Mouse (Mus musculus): ENCODE results near the gene Dcun1d1. TPM values are rescaled to one million over a fixed set of nuclear protein-coding genes. Genes with fewer than 3 reads are reported as not detected.

The Dcun1d1 gene
- polyA plus RNA-seq, 2 experiments, result 35.7 to 86.8 TPM

DNA sequence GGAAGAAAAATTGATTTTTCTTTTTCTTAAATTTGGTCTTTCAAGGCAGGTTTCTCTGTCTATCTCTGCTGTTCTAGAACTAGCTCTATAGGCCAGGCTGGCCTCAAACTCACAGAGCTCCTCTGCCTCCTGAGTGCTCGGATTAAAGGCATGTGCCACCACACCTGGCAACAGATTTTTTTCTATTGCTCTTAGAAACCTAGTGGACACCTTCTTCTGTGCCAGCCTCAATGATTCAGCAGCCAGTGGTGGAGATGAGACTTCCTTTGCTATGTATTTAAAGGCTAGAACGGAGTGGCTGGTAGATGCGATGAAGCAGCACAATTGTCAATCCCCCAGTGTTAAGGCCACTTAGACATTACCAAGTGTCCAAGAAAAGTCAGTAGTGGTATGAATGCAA lies 13.2 kb downstream of the Dcun1d1 start:
- Histone ChIP-seq H3K27ac (replicated peaks; ENCODE audit: low read depth, low read length) (no peak overlapping the region), H3K4me1 (ENCODE audit: control insufficient read depth, insufficient read depth, low read length) (no peaks in the 10 kb centered on the region), H3K4me2 (replicated peaks; ENCODE audit: low read depth, low read length, severe bottlenecking) (no peak overlapping the region), H3K36me3 (ENCODE audit: control insufficient read depth, insufficient read depth, low read length) (no peaks in the 10 kb centered on the region; the same call in 1 of the 2 replicates), H3K9ac (ENCODE audit: low read depth, low read length, severe bottlenecking) (no peak overlapping the region), H3K27me3 (ENCODE audit: control insufficient read depth, insufficient read depth, low read length) (no peaks in the 10 kb centered on the region), H3K4me3 (replicated peaks; ENCODE audit: low read length) (no peak overlapping the region), H3K9me3 (ENCODE audit: control insufficient read depth, low read length) (no peaks in the 10 kb centered on the region)
- DNase-seq (ENCODE audit: low spot score) (no peak), ATAC-seq (ENCODE audit: low FRiP score, low read depth) (no peak)
- WGBS, result 79% methylated on average over 3 of the region's 3 CpGs
- TF ChIP-seq POLR2A (IDR thresholded peaks at IDR 0.05; ENCODE audit: borderline replicate concordance, extremely low read depth, insufficient read depth, insufficient read length), result no peak

DNA sequence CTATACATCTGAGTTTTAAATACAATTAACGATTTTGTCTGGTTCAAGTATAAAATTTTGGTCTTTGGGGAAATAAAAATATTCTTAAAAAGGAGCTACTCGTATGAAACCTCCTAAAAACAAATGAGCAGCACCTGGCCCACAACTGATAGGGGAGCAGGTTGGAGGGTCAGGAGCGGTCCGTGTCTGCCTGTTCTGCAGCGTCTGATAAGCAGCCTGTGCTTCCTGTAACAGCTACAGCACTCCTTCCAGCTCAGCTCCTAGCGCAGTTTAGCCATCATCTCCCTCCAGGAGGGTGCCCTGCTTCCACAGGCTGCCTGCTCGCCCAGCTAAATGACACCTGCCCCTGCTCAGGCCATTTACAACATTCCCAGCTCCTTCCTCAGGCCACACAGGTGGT lies 13.8 kb downstream of the Dcun1d1 start:
- no peak for DNase-seq (ENCODE audit: low spot score)
- WGBS, result 44% methylated on average over 7 of the region's 7 CpGs

DNA sequence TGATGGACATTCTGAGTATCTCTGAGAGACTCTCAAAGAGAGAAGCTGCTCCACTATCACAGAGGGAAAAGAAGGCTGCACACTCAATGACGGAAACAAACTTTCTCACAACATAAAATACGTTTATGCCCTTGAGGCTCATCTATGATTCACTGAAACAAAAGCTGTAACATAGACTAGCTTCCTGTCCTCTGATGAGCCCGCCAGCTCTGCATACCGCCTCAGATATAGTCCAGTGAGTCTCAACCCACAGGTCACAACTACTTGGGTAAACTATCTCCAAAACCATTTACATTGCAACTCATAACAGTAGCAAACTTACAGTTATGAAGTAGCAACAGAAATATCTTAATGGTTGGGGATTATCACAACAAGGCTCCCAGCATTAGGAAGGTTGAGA lies 14.7 kb downstream of the Dcun1d1 start:
- Histone ChIP-seq H3K4me2 (replicated peaks; ENCODE audit: low read depth, low read length, severe bottlenecking) (no peak overlapping the region), H3K4me1 (ENCODE audit: control insufficient read depth, insufficient read depth, low read length) (no peaks in the 10 kb centered on the region), H3K27ac (replicated peaks; ENCODE audit: low read depth, low read length) (no peak overlapping the region), H3K27me3 (ENCODE audit: control insufficient read depth, insufficient read depth, low read length) (no peaks in the 10 kb centered on the region), H3K9ac (ENCODE audit: low read depth, low read length, severe bottlenecking) (no peak overlapping the region), H3K36me3 (ENCODE audit: control insufficient read depth, insufficient read depth, low read length) (peaks cover 9% of the 10 kb centered on the region; the same call in 1 of the 2 replicates), H3K4me3 (replicated peaks; ENCODE audit: low read length) (no peak overlapping the region), H3K9me3 (ENCODE audit: control insufficient read depth, low read length) (no peaks in the 10 kb centered on the region)
- no peak for ATAC-seq (ENCODE audit: low FRiP score, low read depth)
- no peak for DNase-seq (ENCODE audit: low spot score)
- WGBS, result 69% methylated on average over 4 of the region's 4 CpGs
- TF ChIP-seq POLR2A (IDR thresholded peaks at IDR 0.05; ENCODE audit: borderline replicate concordance, extremely low read depth, insufficient read depth, insufficient read length), result no peak

More for the DNA sequence above, 13.8 kb downstream of the Dcun1d1 start:
- no peak overlapping the region for H3K9ac ChIP-seq (ENCODE audit: low read depth, low read length, severe bottlenecking)
- H3K27me3 ChIP-seq (ENCODE audit: control insufficient read depth, insufficient read depth, low read length), result no peaks in the 10 kb centered on the region
- no peak for ATAC-seq (ENCODE audit: low FRiP score, low read depth)
- no peaks in the 10 kb centered on the region for H3K4me1 ChIP-seq (ENCODE audit: control insufficient read depth, insufficient read depth, low read length)
- no peak overlapping the region for H3K4me3 ChIP-seq (replicated peaks; ENCODE audit: low read length)
- no peak for TF ChIP-seq POLR2A (IDR thresholded peaks at IDR 0.05; ENCODE audit: borderline replicate concordance, extremely low read depth, insufficient read depth, insufficient read length)
- no peak overlapping the region for H3K27ac ChIP-seq (replicated peaks; ENCODE audit: low read depth, low read length)
- H3K36me3 ChIP-seq (ENCODE audit: control insufficient read depth, insufficient read depth, low read length), result no peaks in the 10 kb centered on the region; the same call in 1 of the 2 replicates
- no peak overlapping the region for H3K4me2 ChIP-seq (replicated peaks; ENCODE audit: low read depth, low read length, severe bottlenecking)
- H3K9me3 ChIP-seq (ENCODE audit: control insufficient read depth, low read length), result no peaks in the 10 kb centered on the region

DNA sequence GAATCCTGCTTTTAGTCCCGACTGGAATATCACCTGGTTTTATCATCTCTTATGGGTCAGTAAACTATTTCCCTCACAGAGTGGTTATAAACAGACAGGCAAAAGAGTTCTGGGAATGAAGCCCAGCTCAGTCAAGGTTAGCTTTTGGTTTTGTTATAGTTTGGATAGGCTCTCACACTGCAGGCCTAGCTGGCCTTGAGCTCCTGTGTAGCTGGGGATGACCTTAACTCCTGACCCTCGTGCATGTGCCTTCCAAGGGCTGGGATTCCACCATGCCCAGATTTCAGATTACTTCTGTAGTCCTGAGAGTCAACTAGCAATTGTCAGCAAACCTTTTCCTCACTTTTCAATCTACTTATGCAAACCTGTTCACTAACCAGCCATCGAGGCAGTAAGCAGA lies 19.0 kb downstream of the Dcun1d1 start:
- peaks cover 36% of the 10 kb centered on the region for H3K36me3 ChIP-seq (ENCODE audit: control insufficient read depth, insufficient read depth, low read length)
- no peak for DNase-seq (ENCODE audit: low spot score)
- no peak overlapping the region for H3K27ac ChIP-seq (replicated peaks; ENCODE audit: low read depth, low read length)
- H3K4me1 ChIP-seq (ENCODE audit: control insufficient read depth, insufficient read depth, low read length), result no peaks in the 10 kb centered on the region
- TF ChIP-seq POLR2A (IDR thresholded peaks at IDR 0.05; ENCODE audit: borderline replicate concordance, extremely low read depth, insufficient read depth, insufficient read length), result no peak
- no peak overlapping the region for H3K4me2 ChIP-seq (replicated peaks; ENCODE audit: low read depth, low read length, severe bottlenecking)
- no peak overlapping the region for H3K4me3 ChIP-seq (replicated peaks; ENCODE audit: low read length)
- H3K27me3 ChIP-seq (ENCODE audit: control insufficient read depth, insufficient read depth, low read length), result no peaks in the 10 kb centered on the region
- H3K9me3 ChIP-seq (ENCODE audit: control insufficient read depth, low read length), result no peaks in the 10 kb centered on the region
- no peak overlapping the region for H3K9ac ChIP-seq (ENCODE audit: low read depth, low read length, severe bottlenecking)
- ATAC-seq (ENCODE audit: low FRiP score, low read depth), result no peak
- 83% methylated on average over 3 of the region's 3 CpGs for WGBS

DNA sequence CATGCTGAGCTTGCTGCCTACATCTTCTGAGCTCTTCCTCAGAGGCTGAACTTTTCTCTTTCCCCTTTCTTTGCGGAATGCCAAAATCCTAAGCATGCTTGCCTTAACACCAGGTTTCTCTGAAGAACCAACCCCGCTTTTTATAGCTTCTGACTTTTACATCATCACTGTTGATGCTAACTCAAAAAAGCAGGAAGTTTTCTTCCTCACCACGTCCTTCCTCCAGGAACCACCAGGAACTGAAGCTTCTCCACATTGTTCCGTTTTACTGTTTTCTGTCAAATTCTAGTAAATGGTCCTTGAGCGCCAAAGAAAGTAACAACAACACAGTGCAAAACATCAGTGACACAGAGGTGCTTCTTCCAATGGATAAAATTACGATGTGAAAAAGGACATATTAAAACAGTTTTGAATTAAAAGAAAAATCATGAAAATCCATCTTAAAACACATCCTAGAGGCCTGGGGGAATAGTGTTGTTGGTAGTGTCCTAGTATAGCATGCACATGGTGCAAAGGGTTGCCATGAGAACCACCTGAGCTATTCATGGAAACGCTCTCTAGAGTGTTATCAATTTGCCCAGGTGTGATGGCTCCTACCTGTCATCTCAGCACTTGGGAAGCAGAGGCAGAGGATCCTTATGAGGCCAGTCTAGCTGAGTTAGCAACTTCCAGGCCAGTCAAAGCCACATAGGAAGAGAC lies 28.1 kb downstream of the Dcun1d1 start:
- Histone ChIP-seq H3K4me3 (replicated peaks; ENCODE audit: low read length) (no peak overlapping the region), H3K4me1 (ENCODE audit: control insufficient read depth, insufficient read depth, low read length) (no peaks in the 10 kb centered on the region), H3K36me3 (ENCODE audit: control insufficient read depth, insufficient read depth, low read length) (peaks cover 33% of the 10 kb centered on the region), H3K9ac (ENCODE audit: low read depth, low read length, severe bottlenecking) (no peak overlapping the region), H3K9me3 (ENCODE audit: control insufficient read depth, low read length) (peaks cover 4% of the 10 kb centered on the region; the same call in 1 of the 2 replicates), H3K27ac (replicated peaks; ENCODE audit: low read depth, low read length) (no peak overlapping the region), H3K27me3 (ENCODE audit: control insufficient read depth, insufficient read depth, low read length) (no peaks in the 10 kb centered on the region), H3K4me2 (replicated peaks; ENCODE audit: low read depth, low read length, severe bottlenecking) (no peak overlapping the region)
- DNase-seq (ENCODE audit: low spot score), result no peak
- 88% methylated on average over 7 of the region's 7 CpGs for WGBS
- no peak for ATAC-seq (ENCODE audit: low FRiP score, low read depth)
- no peak for TF ChIP-seq POLR2A (IDR thresholded peaks at IDR 0.05; ENCODE audit: borderline replicate concordance, extremely low read depth, insufficient read depth, insufficient read length)

Data from limb, embryonic 14.5 days (tissue).